Mouse (Mus musculus) midbrain, embryonic 16.5 days (tissue): ENCODE data around the gene Adra2c. TPM values are rescaled to one million over a fixed set of nuclear protein-coding genes. Genes with fewer than 3 reads are reported as not detected.

Experiments
- ATAC-seq: fragments of 200-750 bp; cut with Nextera tagmentation; 2 replicates; pipeline ENCODE4 v1.8.0; 2017; ENCODE audit warnings: moderate TSS enrichment
- H3K27ac ChIP-seq: fragments of 300-500 bp; sonication (generic); 2 replicates; pipeline ENCODE4 v1.5.1; 2014; ENCODE audit warnings: mild to moderate bottlenecking, low read length, mixed read lengths
- H3K27me3 ChIP-seq: fragments of 300-500 bp; sonication (generic); 2 replicates; pipeline ENCODE4 v1.6.1; 2014; ENCODE audit warnings: low read depth, low read length, mixed read lengths; ENCODE audit not compliant: control insufficient read depth, insufficient read depth
- H3K36me3 ChIP-seq: fragments of 300-500 bp; sonication (generic); 2 replicates; pipeline ENCODE4 v1.6.1; 2014; ENCODE audit warnings: mild to moderate bottlenecking, low read length, moderate library complexity, mixed read lengths; ENCODE audit not compliant: control insufficient read depth, insufficient read depth
- H3K4me1 ChIP-seq: fragments of 300-500 bp; sonication (generic); 2 replicates; pipeline ENCODE4 v1.6.1; 2014; ENCODE audit warnings: mild to moderate bottlenecking, low read length, mixed read lengths; ENCODE audit not compliant: control insufficient read depth, insufficient read depth
- H3K4me2 ChIP-seq: fragments of 300-500 bp; sonication (generic); 2 replicates; pipeline ENCODE4 v1.6.1; 2014; ENCODE audit warnings: mild to moderate bottlenecking, low read length, mixed read lengths
- H3K4me3 ChIP-seq: fragments of 300-500 bp; sonication (generic); 2 replicates; pipeline ENCODE4 v1.5.1; 2014; ENCODE audit warnings: low read depth, mild to moderate bottlenecking, low read length, moderate library complexity, mixed read lengths
- H3K9ac ChIP-seq: fragments of 300-500 bp; sonication (generic); 2 replicates; pipeline ENCODE4 v1.6.1; 2014; ENCODE audit warnings: low read depth, low read length, mixed read lengths
- H3K9me3 ChIP-seq: fragments of 300-500 bp; sonication (generic); replicated peaks from 2 replicates; pipeline ENCODE4 v1.6.1; 2014; ENCODE audit warnings: mild to moderate bottlenecking, low read length, mixed read lengths; ENCODE audit not compliant: control insufficient read depth, poor library complexity, severe bottlenecking
- WGBS: fragments of 180-500 bp; shearing (Covaris S2); extraction: QIAGEN DNeasy Blood & Tissue Kit; methylation state at CpG from one replicate; pipeline ENCODE4 v1.1.7; 2014; 5-methylcytosine and 5-hydroxymethylcytosine counted together
- polyA plus RNA-seq: library from polyadenylated mRNA; unstranded; fragments of >200 nt; fragmentation: Nextera tagmentation; extraction: Ambion mirVana; gene quantifications from 2 replicates; pipeline ENCODE4 v1.2.1, GENCODE M21; 2015

The Adra2c gene
- polyA plus RNA-seq, 1 experiment from 2014 or later: 0.36 TPM

GRCm38 (mm10) chr5:35299621-35300020 is 21.5 kb downstream of the Adra2c start:
- Histone ChIP-seq H3K9me3 (no peaks in the 10 kb centered on the region), H3K4me1 (no peaks in the 10 kb centered on the region), H3K27ac (no peak overlapping the region), H3K36me3 (no peaks in the 10 kb centered on the region), H3K4me2 (no peak overlapping the region), H3K9ac (no peak overlapping the region), H3K4me3 (no peak overlapping the region), H3K27me3 (no peaks in the 10 kb centered on the region)
- WGBS: 23% methylated on average over 3 of the region's 3 CpGs
- ATAC-seq: no peak

GRCm38 (mm10) chr5:35304191-35304590 is 26.1 kb downstream of the Adra2c start:
- Histone ChIP-seq H3K9me3 (no peaks in the 10 kb centered on the region), H3K27ac (no peak overlapping the region), H3K4me2 (no peak overlapping the region), H3K27me3 (no peaks in the 10 kb centered on the region), H3K9ac (no peak overlapping the region), H3K36me3 (no peaks in the 10 kb centered on the region), H3K4me3 (no peak overlapping the region), H3K4me1 (no peaks in the 10 kb centered on the region)
- 87% methylated on average over 3 of the region's 3 CpGs for WGBS
- no peak for ATAC-seq

GRCm38 (mm10) chr5:35305332-35305731 is 27.2 kb downstream of the Adra2c start:
- Histone ChIP-seq H3K9ac (no peak overlapping the region), H3K4me3 (no peak overlapping the region), H3K4me2 (no peak overlapping the region), H3K4me1 (no peaks in the 10 kb centered on the region), H3K9me3 (no peaks in the 10 kb centered on the region), H3K27me3 (no peaks in the 10 kb centered on the region), H3K36me3 (no peaks in the 10 kb centered on the region), H3K27ac (no peak overlapping the region)
- ATAC-seq: no peak
- 37% methylated on average over 10 of the region's 10 CpGs for WGBS

- Histone ChIP-seq H3K36me3 (no peaks in the 10 kb centered on the region), H3K9me3 (no peaks in the 10 kb centered on the region), H3K4me3 (no peak overlapping the region), H3K9ac (no peak overlapping the region), H3K4me2 (no peak overlapping the region), H3K4me1 (no peaks in the 10 kb centered on the region), H3K27ac (no peak overlapping the region), H3K27me3 (no peaks in the 10 kb centered on the region)
- 100% methylated on average over 1 of the region's 1 CpGs for WGBS
- no peak for ATAC-seq
Measured at GRCm38 (mm10) chr5:35306692-35307091, 28.6 kb downstream of the Adra2c start.

GRCm38 (mm10) chr5:35309853-35310252 is 31.7 kb downstream of the Adra2c start:
- H3K4me3 ChIP-seq: no peak overlapping the region
- H3K27ac ChIP-seq: no peak overlapping the region
- 39% methylated on average over 7 of the region's 7 CpGs for WGBS
- no peaks in the 10 kb centered on the region for H3K9me3 ChIP-seq
- peaks cover 10% of the 10 kb centered on the region for H3K4me1 ChIP-seq
- no peak overlapping the region for H3K9ac ChIP-seq
- no peaks in the 10 kb centered on the region for H3K27me3 ChIP-seq
- no peak overlapping the region for H3K4me2 ChIP-seq
- no peak for ATAC-seq
- H3K36me3 ChIP-seq: no peaks in the 10 kb centered on the region

- H3K9me3 ChIP-seq: no peaks in the 10 kb centered on the region
- no peak overlapping the region for H3K27ac ChIP-seq
- no peak for ATAC-seq
- H3K9ac ChIP-seq: no peak overlapping the region
- no peak overlapping the region for H3K4me3 ChIP-seq
- no peak overlapping the region for H3K4me2 ChIP-seq
- peaks cover 2% of the 10 kb centered on the region; the same call in 1 of the 2 replicates for H3K27me3 ChIP-seq
- H3K4me1 ChIP-seq: peaks cover 10% of the 10 kb centered on the region
- no peaks in the 10 kb centered on the region for H3K36me3 ChIP-seq
- 86% methylated on average over 5 of the region's 5 CpGs for WGBS
Measured at GRCm38 (mm10) chr5:35311738-35312250, 33.7 kb downstream of the Adra2c start.

GRCm38 (mm10) chr5:35313231-35313821 is 35.2 kb downstream of the Adra2c start:
- Histone ChIP-seq H3K27me3 (peaks cover 2% of the 10 kb centered on the region; the same call in 1 of the 2 replicates), H3K9me3 (no peaks in the 10 kb centered on the region), H3K27ac (no peak overlapping the region), H3K36me3 (no peaks in the 10 kb centered on the region), H3K4me2 (peak overlapping the region; percentile 60), H3K4me3 (peak overlapping the region; percentile 29), H3K4me1 (peaks cover 10% of the 10 kb centered on the region), H3K9ac (peak overlapping the region; percentile 40)
- under 1% methylated on average over 21 of the region's 21 CpGs for WGBS
- peak; percentile 76; the same call in 1 of the 2 replicates for ATAC-seq

GRCm38 (mm10) chr5:35313826-35314586 is 35.9 kb downstream of the Adra2c start:
- Histone ChIP-seq H3K27me3 (peaks cover 2% of the 10 kb centered on the region; the same call in 1 of the 2 replicates), H3K27ac (peak overlapping the region; percentile 24; the same call in 1 of the 2 replicates), H3K4me1 (peaks cover 10% of the 10 kb centered on the region), H3K4me2 (peak overlapping the region; percentile 60), H3K4me3 (peak overlapping the region; percentile 29), H3K36me3 (no peaks in the 10 kb centered on the region), H3K9ac (peak overlapping the region; percentile 40; the same call in 1 of the 2 replicates), H3K9me3 (no peaks in the 10 kb centered on the region)
- ATAC-seq: peak; percentile 69
- 21% methylated on average over 18 of the region's 18 CpGs for WGBS

GRCm38 (mm10) chr5:35314629-35315028 is 36.5 kb downstream of the Adra2c start:
- no peak overlapping the region for H3K9ac ChIP-seq
- ATAC-seq: peak; percentile 27; the same call in 1 of the 2 replicates
- H3K27me3 ChIP-seq: peaks cover 2% of the 10 kb centered on the region; the same call in 1 of the 2 replicates
- no peak overlapping the region for H3K4me2 ChIP-seq
- WGBS: 58% methylated on average over 3 of the region's 3 CpGs
- no peak overlapping the region for H3K4me3 ChIP-seq
- no peaks in the 10 kb centered on the region for H3K36me3 ChIP-seq
- no peak overlapping the region for H3K27ac ChIP-seq
- H3K9me3 ChIP-seq: no peaks in the 10 kb centered on the region
- H3K4me1 ChIP-seq: peaks cover 10% of the 10 kb centered on the region
